Mouse (Mus musculus) C2C12 (cell line): ENCODE measurements around the gene Upp2.

Source experiments
- CEBPB ChIP-seq: IDR thresholded peaks from one replicate; pipeline ENCODE4 v1.6.1; 2011; ENCODE audit warnings: low read depth, mild to moderate bottlenecking, control low read depth, moderate library complexity
- CTCF ChIP-seq: IDR thresholded peaks from one replicate; pipeline ENCODE4 v1.5.1; 2011; ENCODE audit not compliant: control insufficient read depth, insufficient read depth, insufficient read length
- FOSL1 ChIP-seq: IDR thresholded peaks from one replicate; pipeline ENCODE4 v1.8.0; 2011; ENCODE audit warnings: mild to moderate bottlenecking, low read length; ENCODE audit not compliant: poor library complexity, insufficient read depth, severe bottlenecking
- MAX ChIP-seq: IDR thresholded peaks from one replicate; pipeline ENCODE4 v1.6.1; 2011; ENCODE audit warnings: mild to moderate bottlenecking, control low read depth
- MYOD1 ChIP-seq: IDR thresholded peaks from one replicate; pipeline ENCODE4 v1.6.1; 2011; ENCODE audit warnings: low read depth; ENCODE audit not compliant: control insufficient read depth, insufficient read length
- MYOG ChIP-seq: IDR thresholded peaks from one replicate; pipeline ENCODE4 v1.6.1; 2011; ENCODE audit not compliant: control insufficient read depth, insufficient read length; ENCODE audit errors: extremely low read depth
- USF1 ChIP-seq: IDR thresholded peaks from one replicate; pipeline ENCODE4 v1.6.1; 2011; ENCODE audit warnings: low read depth, mild to moderate bottlenecking, control low read depth, moderate library complexity

GRCm38 (mm10) chr2:58551866-58552265 lies 15.2 kb upstream of the Upp2 start:
- no peak for TF ChIP-seq USF1
- no peak for TF ChIP-seq CTCF
- no peak for TF ChIP-seq MAX
- no peak for TF ChIP-seq MYOD1
- no peak for TF ChIP-seq FOSL1
- no peak for TF ChIP-seq MYOG
- TF ChIP-seq CEBPB, result no peak
